Mouse (Mus musculus) megakaryocyte, embryonic 14.5 days (primary cell): Measurements from ENCODE around the gene Gcnt2.

Source experiments
- FLI1 ChIP-seq: IDR thresholded peaks from 2 replicates; pipeline ENCODE4 v1.6.1; 2012; ENCODE audit warnings: low read length, inconsistent platforms, mixed read lengths
- GATA1 ChIP-seq: IDR thresholded peaks from 3 replicates; pipeline ENCODE4 v1.6.1; 2012; ENCODE audit warnings: mixed read lengths, low read length, inconsistent platforms, borderline replicate concordance

DNA sequence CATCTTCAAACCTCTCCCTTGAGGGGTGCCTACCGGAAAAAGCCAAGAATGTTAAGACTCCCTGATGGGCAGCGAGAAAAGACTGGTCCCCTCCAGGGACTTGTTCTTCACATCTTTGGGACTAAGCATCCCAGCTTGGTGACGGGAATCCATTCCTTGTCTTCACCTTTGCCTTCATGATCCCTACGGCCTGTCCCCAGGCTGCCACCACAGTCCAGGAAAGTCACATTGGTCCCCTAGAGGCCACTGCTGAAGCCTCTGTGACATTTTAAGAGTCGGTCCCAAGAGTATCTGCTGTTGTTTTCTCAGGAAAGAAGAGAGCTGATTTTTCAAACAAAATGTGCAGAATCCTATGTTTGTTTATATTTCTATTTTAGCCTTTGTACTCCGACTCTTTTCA, 52.4 kb downstream of the Gcnt2 start:
- TF ChIP-seq GATA1 (no peak), FLI1 (no peak)
